Mouse (Mus musculus): Measurements from ENCODE around the gene Tac2. TPM values are rescaled to one million over a fixed set of nuclear protein-coding genes. Genes with fewer than 3 reads are reported as not detected.

The Tac2 gene
- polyA plus RNA-seq, 1 experiment from 2014 or later = 1.8 TPM

DNA sequence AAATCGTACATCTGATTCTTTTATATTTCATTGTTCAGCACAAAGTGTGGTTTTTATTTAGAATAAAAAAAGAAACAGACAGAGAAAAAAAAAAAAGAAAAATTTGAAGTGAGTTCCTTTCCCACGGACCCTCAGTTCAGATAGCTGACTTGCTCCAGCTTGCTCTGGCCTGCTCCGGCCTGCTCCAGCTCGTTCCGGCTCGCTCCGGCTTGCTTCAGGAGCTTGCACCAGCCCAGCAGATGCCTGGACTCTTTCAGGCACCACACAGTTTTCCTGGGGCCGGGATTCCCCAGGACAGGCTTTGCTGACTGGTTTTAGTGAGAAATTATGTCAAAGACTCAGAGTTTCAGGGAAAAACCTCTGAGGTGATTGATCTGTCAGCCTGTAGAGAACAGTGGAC lies 23.0 kb downstream of the Tac2 start:
- Histone ChIP-seq H3K36me3 (ENCODE audit: control insufficient read depth, insufficient read depth, low read length) (peaks cover 23% of the 10 kb centered on the region), H3K9ac (ENCODE audit: low read length) (no peak overlapping the region), H3K27me3 (ENCODE audit: control insufficient read depth, insufficient read depth, low read length) (no peaks in the 10 kb centered on the region), H3K4me2 (ENCODE audit: low read depth, low read length) (no peak overlapping the region), H3K4me1 (ENCODE audit: control insufficient read depth, insufficient read depth, low read length) (peaks cover 13% of the 10 kb centered on the region), H3K27ac (ENCODE audit: low read length) (no peak overlapping the region), H3K4me3 (replicated peaks; ENCODE audit: low read length) (no peak overlapping the region), H3K9me3 (replicated peaks; ENCODE audit: control insufficient read depth, low read length) (no peaks in the 10 kb centered on the region)
- ATAC-seq (ENCODE audit: insufficient read depth, low FRiP score) = no peak
- WGBS = 84% methylated on average over 8 of the region's 8 CpGs

- 10% methylated on average over 8 of the region's 8 CpGs for WGBS
- Histone ChIP-seq H3K4me1 (ENCODE audit: control insufficient read depth, insufficient read depth, low read length) (peaks cover 13% of the 10 kb centered on the region), H3K27me3 (ENCODE audit: control insufficient read depth, insufficient read depth, low read length) (no peaks in the 10 kb centered on the region), H3K36me3 (ENCODE audit: control insufficient read depth, insufficient read depth, low read length) (peaks cover 5% of the 10 kb centered on the region; the same call in 1 of the 2 replicates), H3K9me3 (replicated peaks; ENCODE audit: control insufficient read depth, low read length) (no peaks in the 10 kb centered on the region), H3K9ac (ENCODE audit: low read length) (0 out of 2 replicates have a peak overlapping the region, but pooled peaks have one; percentile 26), H3K4me2 (ENCODE audit: low read depth, low read length) (peak overlapping the region; percentile 36; the same call in 1 of the 2 replicates), H3K27ac (ENCODE audit: low read length) (peak overlapping the region; percentile 23; the same call in 1 of the 2 replicates), H3K4me3 (replicated peaks; ENCODE audit: low read length) (no peak overlapping the region)
- no peak for ATAC-seq (ENCODE audit: insufficient read depth, low FRiP score)
These were observed 24.8 kb downstream of the Tac2 start for GRCm38 (mm10) chr10:127748847-127749612.

DNA sequence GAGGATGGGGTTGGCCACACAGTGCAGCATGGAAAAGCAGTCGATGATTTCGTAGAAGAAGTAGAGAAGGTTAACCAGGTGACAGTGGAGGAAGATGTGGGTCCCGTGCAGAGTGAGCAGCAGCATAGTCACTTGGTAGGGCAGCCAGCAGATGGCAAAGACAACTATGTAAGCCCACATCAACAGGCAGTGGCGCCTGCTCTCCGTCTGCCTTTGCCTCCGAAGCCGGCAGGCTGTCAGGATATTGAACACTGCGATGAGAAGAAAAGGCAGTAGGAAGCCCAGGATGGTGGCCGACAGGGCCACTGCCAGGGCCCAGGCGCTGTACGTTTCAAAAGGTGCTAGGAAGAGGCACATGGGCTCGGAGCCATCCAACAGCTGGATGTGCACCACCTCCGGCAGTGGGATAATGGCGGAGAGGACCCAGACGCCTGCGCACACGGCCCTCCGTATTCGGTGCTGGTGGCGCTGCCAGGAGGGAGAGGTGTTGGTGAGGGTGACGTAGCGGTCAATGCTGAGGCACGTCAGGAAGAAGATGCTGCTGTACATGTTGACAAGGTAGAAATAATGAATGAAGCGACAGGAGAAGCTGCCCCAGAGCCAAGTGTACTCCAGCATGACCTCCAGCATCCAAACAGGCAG lies 26.0 kb downstream of the Tac2 start:
- no peak for ATAC-seq (ENCODE audit: insufficient read depth, low FRiP score)
- no peak overlapping the region for H3K27ac ChIP-seq (ENCODE audit: low read length)
- peak overlapping the region; percentile 19 for H3K4me3 ChIP-seq (replicated peaks; ENCODE audit: low read length)
- peaks cover 13% of the 10 kb centered on the region for H3K4me1 ChIP-seq (ENCODE audit: control insufficient read depth, insufficient read depth, low read length)
- no peaks in the 10 kb centered on the region for H3K36me3 ChIP-seq (ENCODE audit: control insufficient read depth, insufficient read depth, low read length)
- WGBS = 54% methylated on average over 24 of the region's 24 CpGs
- no peaks in the 10 kb centered on the region for H3K9me3 ChIP-seq (replicated peaks; ENCODE audit: control insufficient read depth, low read length)
- peak overlapping the region; percentile 36 for H3K4me2 ChIP-seq (ENCODE audit: low read depth, low read length)
- H3K27me3 ChIP-seq (ENCODE audit: control insufficient read depth, insufficient read depth, low read length) = no peaks in the 10 kb centered on the region
- H3K9ac ChIP-seq (ENCODE audit: low read length) = peak overlapping the region; percentile 49; the same call in 1 of the 2 replicates

DNA sequence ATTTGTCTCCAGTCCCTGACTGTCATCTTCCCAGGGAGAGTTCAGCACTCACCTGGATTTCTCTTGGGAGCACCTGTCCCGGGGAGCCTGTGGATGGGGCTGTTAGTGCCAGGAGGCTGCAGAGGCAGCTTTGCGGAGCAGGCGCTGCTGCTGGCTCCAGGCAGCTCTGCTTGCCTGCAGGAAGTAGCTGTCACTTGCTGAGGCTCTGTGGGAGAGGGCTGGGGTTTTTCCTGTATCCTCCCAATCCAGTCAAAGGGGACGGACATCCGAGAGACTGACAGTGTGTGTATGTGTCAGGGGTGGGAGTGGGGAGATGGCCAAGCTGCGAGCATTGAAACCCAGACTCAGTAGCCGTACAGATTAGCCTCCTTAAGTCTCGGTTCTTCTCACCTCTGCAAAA lies 27.3 kb downstream of the Tac2 start, which contains the start of gene Gpr182:
Gene Gpr182, minus strand, starts transcription at position 185 of the 400 bp plus-strand sequence.
- ATAC-seq (ENCODE audit: insufficient read depth, low FRiP score) = no peak
- peaks cover 20% of the 10 kb centered on the region for H3K4me1 ChIP-seq (ENCODE audit: control insufficient read depth, insufficient read depth, low read length)
- no peaks in the 10 kb centered on the region for H3K9me3 ChIP-seq (replicated peaks; ENCODE audit: control insufficient read depth, low read length)
- H3K4me3 ChIP-seq (replicated peaks; ENCODE audit: low read length) = peak within 1 kb of the TSS; percentile 10
- WGBS = 46% methylated on average over 8 of the region's 8 CpGs
- H3K36me3 ChIP-seq (ENCODE audit: control insufficient read depth, insufficient read depth, low read length) = no peaks in the 10 kb centered on the region
- H3K9ac ChIP-seq (ENCODE audit: low read length) = no peak within 1 kb of the TSS; the same call in 1 of the 2 replicates
- no peaks in the 10 kb centered on the region for H3K27me3 ChIP-seq (ENCODE audit: control insufficient read depth, insufficient read depth, low read length)
- peak within 1 kb of the TSS; percentile 16; the same call in 1 of the 2 replicates for H3K4me2 ChIP-seq (ENCODE audit: low read depth, low read length)
- H3K27ac ChIP-seq (ENCODE audit: low read length) = no peak within 1 kb of the TSS

GRCm38 (mm10) chr10:127754566-127755166 lies 30.4 kb downstream of the Tac2 start:
- no peaks in the 10 kb centered on the region for H3K27me3 ChIP-seq (ENCODE audit: control insufficient read depth, insufficient read depth, low read length)
- H3K4me3 ChIP-seq (replicated peaks; ENCODE audit: low read length) = no peak overlapping the region
- H3K36me3 ChIP-seq (ENCODE audit: control insufficient read depth, insufficient read depth, low read length) = no peaks in the 10 kb centered on the region
- H3K4me1 ChIP-seq (ENCODE audit: control insufficient read depth, insufficient read depth, low read length) = peaks cover 10% of the 10 kb centered on the region; the same call in 1 of the 2 replicates
- no peak for ATAC-seq (ENCODE audit: insufficient read depth, low FRiP score)
- no peaks in the 10 kb centered on the region for H3K9me3 ChIP-seq (replicated peaks; ENCODE audit: control insufficient read depth, low read length)
- no peak overlapping the region for H3K4me2 ChIP-seq (ENCODE audit: low read depth, low read length)
- no peak overlapping the region for H3K27ac ChIP-seq (ENCODE audit: low read length)
- no peak overlapping the region for H3K9ac ChIP-seq (ENCODE audit: low read length)
- WGBS = 59% methylated on average over 6 of the region's 6 CpGs

GRCm38 (mm10) chr10:127755246-127755645 lies 31.0 kb downstream of the Tac2 start:
- WGBS = 61% methylated on average over 3 of the region's 3 CpGs
- no peak overlapping the region for H3K4me3 ChIP-seq (replicated peaks; ENCODE audit: low read length)
- H3K36me3 ChIP-seq (ENCODE audit: control insufficient read depth, insufficient read depth, low read length) = no peaks in the 10 kb centered on the region
- H3K4me2 ChIP-seq (ENCODE audit: low read depth, low read length) = no peak overlapping the region
- H3K27me3 ChIP-seq (ENCODE audit: control insufficient read depth, insufficient read depth, low read length) = no peaks in the 10 kb centered on the region
- peaks cover 10% of the 10 kb centered on the region; the same call in 1 of the 2 replicates for H3K4me1 ChIP-seq (ENCODE audit: control insufficient read depth, insufficient read depth, low read length)
- H3K27ac ChIP-seq (ENCODE audit: low read length) = no peak overlapping the region
- no peak for ATAC-seq (ENCODE audit: insufficient read depth, low FRiP score)
- no peak overlapping the region for H3K9ac ChIP-seq (ENCODE audit: low read length)
- no peaks in the 10 kb centered on the region for H3K9me3 ChIP-seq (replicated peaks; ENCODE audit: control insufficient read depth, low read length)

- Histone ChIP-seq H3K4me2 (ENCODE audit: low read depth, low read length) (peak overlapping the region; percentile 60), H3K4me1 (ENCODE audit: control insufficient read depth, insufficient read depth, low read length) (peaks cover 10% of the 10 kb centered on the region; the same call in 1 of the 2 replicates), H3K9ac (ENCODE audit: low read length) (peak overlapping the region; percentile 23; the same call in 1 of the 2 replicates), H3K9me3 (replicated peaks; ENCODE audit: control insufficient read depth, low read length) (no peaks in the 10 kb centered on the region), H3K27ac (ENCODE audit: low read length) (peak overlapping the region; percentile 21; the same call in 1 of the 2 replicates), H3K36me3 (ENCODE audit: control insufficient read depth, insufficient read depth, low read length) (no peaks in the 10 kb centered on the region), H3K27me3 (ENCODE audit: control insufficient read depth, insufficient read depth, low read length) (no peaks in the 10 kb centered on the region), H3K4me3 (replicated peaks; ENCODE audit: low read length) (peak overlapping the region; percentile 22)
- ATAC-seq (ENCODE audit: insufficient read depth, low FRiP score) = no peak
- WGBS = 24% methylated on average over 18 of the region's 18 CpGs
These were observed 31.6 kb downstream of the Tac2 start for GRCm38 (mm10) chr10:127755770-127756468.

GRCm38 (mm10) chr10:127759181-127760110 lies 35.2 kb downstream of the Tac2 start, which contains the start of the genes Rdh1 and Rdh16f1:
Rdh1 (plus strand) TSS chr10:127759721.
Rdh16f1 (plus strand) TSS chr10:127759787.
- ATAC-seq (ENCODE audit: insufficient read depth, low FRiP score) = no peak
- Histone ChIP-seq H3K36me3 (ENCODE audit: control insufficient read depth, insufficient read depth, low read length) (no peaks in the 10 kb centered on the region), H3K27me3 (ENCODE audit: control insufficient read depth, insufficient read depth, low read length) (no peaks in the 10 kb centered on the region), H3K27ac (ENCODE audit: low read length) (no peak within 1 kb of the TSS), H3K9ac (ENCODE audit: low read length) (no peak within 1 kb of the TSS), H3K9me3 (replicated peaks; ENCODE audit: control insufficient read depth, low read length) (no peaks in the 10 kb centered on the region), H3K4me2 (ENCODE audit: low read depth, low read length) (no peak within 1 kb of the TSS), H3K4me1 (ENCODE audit: control insufficient read depth, insufficient read depth, low read length) (peaks cover 7% of the 10 kb centered on the region), H3K4me3 (replicated peaks; ENCODE audit: low read length) (no peak within 1 kb of the TSS)
- WGBS = 59% methylated on average over 9 of the region's 9 CpGs
